Mouse (Mus musculus): Measurements from ENCODE around the gene Tnni2. TPM values are rescaled to one million over a fixed set of nuclear protein-coding genes. Genes with fewer than 3 reads are reported as not detected.
A peak's percentile ranks its signal among the peaks of the same experiment; 100 is the strongest.
"Not testable (repeated sequence)": the region's sequence is repeated elsewhere in the genome, so short reads cannot be mapped to it uniquely, and the experiment has no call there.

Gene Tnni2
- total RNA-seq (2021): not detected
- long read RNA-seq, experiment 1: 0 reads
- long read RNA-seq, experiment 2, partial matches to known transcripts: 0 of 1 reads
- long read RNA-seq, experiment 2, other reads (novel, unspliced or antisense): 1 of 1 reads

GRCm38 (mm10) chr7:142441585-142441984 lies at the start of gene Tnni2:
Gene Tnni2 (plus strand): TSS chr7:142441808.
- H3K27ac ChIP-seq: no peak within 1 kb of the TSS
- TF ChIP-seq CTCF (conservative IDR thresholded peaks at IDR 0.05): no peak
- H3K4me3 ChIP-seq: no peak within 1 kb of the TSS
- DNase-seq (ENCODE audit: low spot score in 2 of 2): no peak

- H3K4me3 ChIP-seq: no peak overlapping the region
- H3K27ac ChIP-seq: no peak overlapping the region
- no peak for DNase-seq (ENCODE audit: low spot score in 2 of 2)
- no peak for TF ChIP-seq CTCF (conservative IDR thresholded peaks at IDR 0.05)
These were observed 48.4 kb upstream of the Tnni2 start for GRCm38 (mm10) chr7:142393191-142393590.

- DNase-seq (ENCODE audit: low spot score in 2 of 2): no peak
- H3K27ac ChIP-seq: no peak overlapping the region
- H3K4me3 ChIP-seq: no peak overlapping the region
- no peak for TF ChIP-seq CTCF (conservative IDR thresholded peaks at IDR 0.05)
These were observed 47.1 kb upstream of the Tnni2 start for GRCm38 (mm10) chr7:142394261-142395190.

- no peak for TF ChIP-seq CTCF (conservative IDR thresholded peaks at IDR 0.05)
- Histone ChIP-seq H3K4me3 (no peak overlapping the region), H3K27ac (no peak overlapping the region)
- no peak for DNase-seq (ENCODE audit: low spot score in 2 of 2)
These were observed 46.1 kb upstream of the Tnni2 start for GRCm38 (mm10) chr7:142395472-142395871.

- Histone ChIP-seq H3K27ac (no peak overlapping the region; the same call in 1 of the 2 replicates), H3K4me3 (no peak overlapping the region)
- no peak for DNase-seq (ENCODE audit: low spot score in 2 of 2)
- no peak for TF ChIP-seq CTCF (conservative IDR thresholded peaks at IDR 0.05)
These were observed 45.0 kb upstream of the Tnni2 start for GRCm38 (mm10) chr7:142396611-142397010.

GRCm38 (mm10) chr7:142398052-142398451 lies 43.6 kb upstream of the Tnni2 start:
- peak overlapping the region; percentile 46; the same call in 1 of the 2 replicates for H3K27ac ChIP-seq
- TF ChIP-seq CTCF (conservative IDR thresholded peaks at IDR 0.05): no peak
- no peak overlapping the region for H3K4me3 ChIP-seq
- no peak for DNase-seq (ENCODE audit: low spot score in 2 of 2)

- TF ChIP-seq CTCF (conservative IDR thresholded peaks at IDR 0.05): no peak
- DNase-seq (ENCODE audit: low spot score in 2 of 2): no peak
- H3K4me3 ChIP-seq: no peak overlapping the region
- H3K27ac ChIP-seq: peak overlapping the region; percentile 59
These were observed 42.4 kb upstream of the Tnni2 start for GRCm38 (mm10) chr7:142399250-142399649.

GRCm38 (mm10) chr7:142400112-142400749 lies 41.4 kb upstream of the Tnni2 start:
- no peak for DNase-seq (ENCODE audit: low spot score in 2 of 2)
- Histone ChIP-seq H3K27ac (peak overlapping the region; percentile 59; the same call in 1 of the 2 replicates), H3K4me3 (no peak overlapping the region)
- no peak for TF ChIP-seq CTCF (conservative IDR thresholded peaks at IDR 0.05)

- TF ChIP-seq CTCF (conservative IDR thresholded peaks at IDR 0.05): no peak
- Histone ChIP-seq H3K4me3 (no peak overlapping the region), H3K27ac (peak overlapping the region; percentile 40; the same call in 1 of the 2 replicates)
- no peak for DNase-seq (ENCODE audit: low spot score in 2 of 2)
These were observed 40.9 kb upstream of the Tnni2 start for GRCm38 (mm10) chr7:142400750-142401142.

GRCm38 (mm10) chr7:142403591-142403990 lies 38.0 kb upstream of the Tnni2 start:
- H3K4me3 ChIP-seq: no peak overlapping the region

GRCm38 (mm10) chr7:142405134-142405533 lies 36.5 kb upstream of the Tnni2 start:
- not testable (repeated sequence) for DNase-seq (ENCODE audit: low spot score in 2 of 2); H3K4me3 ChIP-seq

More at GRCm38 (mm10) chr7:142403591-142403990, 38.0 kb upstream of the Tnni2 start:
- no peak for TF ChIP-seq CTCF (conservative IDR thresholded peaks at IDR 0.05)
- peak overlapping the region; percentile 36; the same call in 1 of the 2 replicates for H3K27ac ChIP-seq
- DNase-seq (ENCODE audit: low spot score in 2 of 2): no peak

GRCm38 (mm10) chr7:142407935-142408334 lies 33.7 kb upstream of the Tnni2 start:
- H3K4me3 ChIP-seq: no peak overlapping the region
- peak; percentile 16; the same call in 1 of the 2 replicates for TF ChIP-seq CTCF (conservative IDR thresholded peaks at IDR 0.05)

More at GRCm38 (mm10) chr7:142405134-142405533, 36.5 kb upstream of the Tnni2 start:
- not testable (repeated sequence) for H3K27ac ChIP-seq

GRCm38 (mm10) chr7:142408686-142409085 lies 32.9 kb upstream of the Tnni2 start:
- DNase-seq (ENCODE audit: low spot score in 2 of 2): no peak
- no peak for TF ChIP-seq CTCF (conservative IDR thresholded peaks at IDR 0.05)
- no peak overlapping the region for H3K27ac ChIP-seq
- no peak overlapping the region for H3K4me3 ChIP-seq

More at GRCm38 (mm10) chr7:142407935-142408334, 33.7 kb upstream of the Tnni2 start:
- no peak for DNase-seq (ENCODE audit: low spot score in 2 of 2)
- no peak overlapping the region for H3K27ac ChIP-seq
